Mouse (Mus musculus) adrenal gland, postnatal 14 days (tissue): Measurements from ENCODE around the gene Ppat. TPM values are rescaled to one million over a fixed set of nuclear protein-coding genes. Genes with fewer than 3 reads are reported as not detected.

ENCODE experiments used
- DNase-seq: peaks from one replicate; pipeline ENCODE4 v3.0.0; 2021; ENCODE audit warnings: mixed read lengths
- total RNA-seq: library from RNA; stranded (reverse); gene quantifications from 2 replicates; pipeline ENCODE4 v1.2.3, GENCODE M21; 2021

Gene Ppat
- total RNA-seq, 1 experiment from 2014 or later = 21.6 TPM

DNA sequence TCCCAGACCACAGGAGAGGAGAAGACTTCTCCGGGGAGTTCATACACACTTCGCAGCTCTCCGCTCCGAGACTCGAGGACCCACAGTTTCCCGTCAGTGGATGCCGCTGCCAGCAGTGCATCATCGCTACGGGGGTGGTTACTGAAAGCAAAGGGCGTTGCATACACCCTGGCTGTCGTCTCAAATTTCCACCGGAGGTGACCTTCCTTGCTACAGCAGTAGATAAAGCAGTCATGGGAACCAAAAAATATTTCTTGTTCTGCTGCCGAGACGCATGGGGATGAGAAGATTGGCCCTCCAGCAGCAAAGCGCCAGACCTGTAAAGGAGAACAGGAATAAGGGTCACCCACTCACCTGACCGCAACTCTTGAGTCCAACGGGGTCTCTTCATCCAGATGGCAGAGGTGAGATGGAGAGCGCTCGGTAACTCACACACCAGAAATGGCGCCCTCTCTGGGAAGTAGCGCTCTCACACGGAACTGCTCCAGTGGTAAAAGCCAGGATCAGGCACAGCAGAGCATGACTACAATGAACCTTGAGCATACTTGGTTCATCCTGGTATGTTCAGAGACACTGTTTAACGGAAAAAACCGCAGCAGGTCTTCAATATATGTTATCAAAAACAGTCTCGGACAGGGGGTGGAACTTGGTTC lies 75.1 kb downstream of the Ppat start:
- DNase-seq = peak; percentile 52

DNA sequence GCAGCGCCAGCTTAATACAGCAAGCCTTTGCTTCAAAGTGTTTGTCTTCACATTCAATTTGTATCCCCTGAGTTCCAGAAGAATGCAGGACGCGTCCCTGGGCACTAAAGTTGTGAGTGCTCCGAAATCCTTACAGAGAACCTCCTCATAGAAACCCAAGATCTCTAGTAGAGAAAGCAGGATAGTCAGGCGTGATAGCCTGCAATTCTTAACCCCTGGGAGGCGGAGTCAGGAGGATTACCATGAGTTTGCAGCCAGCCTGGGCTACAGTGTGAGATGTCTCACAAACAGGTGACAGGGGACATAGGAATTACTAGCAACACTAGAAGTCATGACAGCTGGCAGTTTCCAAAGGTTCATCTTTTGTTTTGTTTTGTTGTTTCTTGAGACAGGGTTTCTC lies 81.8 kb downstream of the Ppat start:
- DNase-seq = no peak

DNA sequence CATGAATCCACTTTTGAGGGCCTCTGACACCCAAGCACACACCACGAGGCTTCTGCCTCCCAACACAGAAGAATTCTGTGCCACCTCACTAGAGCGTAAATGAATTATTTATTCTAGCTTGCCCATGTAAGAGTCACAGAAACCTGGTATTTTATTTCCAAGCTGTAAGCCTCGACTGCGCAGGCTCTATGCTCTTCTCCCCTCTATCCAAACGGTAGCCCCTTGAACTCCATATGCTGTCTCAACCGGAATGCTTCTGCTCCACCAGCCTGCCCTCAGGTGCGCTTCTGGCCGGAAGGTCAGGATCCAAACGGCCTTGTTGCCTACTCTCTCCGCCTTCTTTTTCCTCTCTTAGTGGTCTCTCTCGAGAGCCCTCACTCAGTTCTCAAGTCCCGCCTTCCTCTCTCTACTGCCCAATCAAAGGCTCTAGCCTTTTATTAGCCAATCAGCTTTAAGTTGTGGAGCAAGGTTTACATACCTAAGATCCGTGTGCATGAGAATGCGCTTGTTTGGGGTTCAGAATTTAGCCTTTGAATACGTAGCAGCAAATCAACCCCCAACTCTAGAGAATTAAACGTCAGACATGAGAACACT lies 82.6 kb downstream of the Ppat start:
- DNase-seq = peak; percentile 37

DNA sequence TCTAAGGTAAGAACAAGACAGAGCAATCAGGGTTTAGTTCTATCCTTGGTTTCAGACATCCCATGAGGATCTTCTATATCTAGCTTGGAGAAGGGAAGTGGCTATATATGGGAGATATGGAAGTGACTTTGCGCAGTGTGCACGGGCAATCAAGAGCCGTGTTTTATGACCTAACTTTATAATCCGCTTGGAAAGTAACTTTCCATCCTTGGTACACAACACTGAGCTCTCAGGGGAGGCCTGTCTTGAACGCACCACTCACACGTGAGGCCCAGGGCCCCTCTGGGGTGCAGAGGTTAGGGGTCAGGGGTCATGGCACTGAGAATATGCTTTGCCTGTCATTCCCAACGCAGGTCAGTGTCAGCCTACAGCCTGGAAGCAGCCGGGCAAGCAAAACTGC lies 84.6 kb downstream of the Ppat start:
- DNase-seq = no peak

Other genes starting within 250 kb of the Ppat start
- gene Aasdh, start 46.1 kb downstream of the Ppat start, total RNA-seq = 17.1 and 20.7 TPM in 2 replicates
- 205 and 214 TPM in 2 replicates for gene Paics, start 271 bp downstream of the Ppat start, total RNA-seq
- gene Srp72, start 23.1 kb upstream of the Ppat start, total RNA-seq = 125 and 148 TPM in 2 replicates
- gene Arl9, start 52.5 kb upstream of the Ppat start, total RNA-seq = not detected in 2 replicates
- gene Thegl, start 64.4 kb upstream of the Ppat start, total RNA-seq = not detected in 2 replicates
- 9.0 and 10.5 TPM in 2 replicates for gene Hopx, start 163.5 kb upstream of the Ppat start, total RNA-seq